8 mouse cellular contexts compared by ENCODE assay signal in the genomic region with DNA sequence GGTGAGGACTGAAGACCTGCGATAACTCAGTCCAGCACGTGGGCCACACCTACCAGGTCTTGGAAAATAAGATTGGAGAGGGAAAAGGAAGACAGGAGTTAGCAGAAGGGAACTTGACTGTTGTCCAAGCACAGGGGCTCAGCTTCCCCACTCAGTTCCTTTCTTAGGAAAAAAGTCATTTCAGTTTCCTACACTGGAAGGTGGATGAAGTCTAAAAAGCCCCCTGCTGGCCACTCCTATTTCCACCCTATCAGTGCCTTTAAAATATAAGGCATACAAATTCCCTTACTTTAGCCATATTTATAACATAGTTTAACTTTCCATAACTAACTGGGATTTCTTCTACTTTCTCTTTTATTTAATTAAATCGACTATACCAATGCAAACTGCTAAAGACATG.
DNase-seq lines count a peak whose midpoint lies in the region; ATAC-seq lines count a peak whose summit lies in the region.

No protein-coding gene starts in this region.

- peak; percentile 59 for ATAC-seq in megakaryocyte, adult 5-6 weeks (ENCODE audit: poor library complexity, severe bottlenecking)

- peak; percentile 56 for DNase-seq in heart, postnatal 4 days
- DNase-seq in heart, adult 8-10 months (ENCODE audit: low spot score), result no peak
- peak; percentile 12 for DNase-seq in right cerebral cortex, adult 18-20 months
- DNase-seq in right cerebral cortex, postnatal 25 days, result no peak
- peak; percentile 9 for DNase-seq in c-Kit-positive CD71-positive TER-119-positive erythroid progenitor cells, embryonic 14.5 days (ENCODE audit: low spot score)
- no peak for DNase-seq in natural killer cell, adult 2 months (ENCODE audit: low spot score in 2 of 2)
- no peak for DNase-seq in heart, adult 11 months

Comparison
In these comparisons a context has a peak if more than half of its experiments do, and no peak if none do; other contexts are left out.
1. DNase-seq: peak in heart, postnatal 4 days (single experiment), right cerebral cortex, adult 18-20 months (single experiment) and c-Kit-positive CD71-positive TER-119-positive erythroid progenitor cells, embryonic 14.5 days (single experiment); none in heart, adult 8-10 months (single experiment), right cerebral cortex, postnatal 25 days (single experiment), natural killer cell, adult 2 months (0 of 2) and heart, adult 11 months (single experiment).